9 mouse cellular contexts compared by ENCODE assay signal in genomic region chr13:5592556-5593061, GRCm38 (mm10).
DNase-seq lines count a peak whose midpoint lies in the region; ATAC-seq and TF ChIP-seq lines count a peak whose summit lies in the region.
"Had no signal": no experiment of that assay in that cellular context is flagged by ENCODE, and none has a peak within 500 bp of the region (broad histone marks: within the 10 kb centered on the region; RNA-seq: fewer than 3 reads in every experiment).

No protein-coding gene starts in this region.

- no peaks in the 10 kb centered on the region for H3K79me2 ChIP-seq in liver, adult 2 months (ENCODE audit: control insufficient read depth, insufficient read depth, low read length)
- no peaks in the 10 kb centered on the region for H3K79me2 ChIP-seq in heart, adult 2 months (replicated peaks; ENCODE audit: control insufficient read depth, insufficient read depth, low read length)

- no peak overlapping the region for H3K4me2 ChIP-seq in liver, embryonic 13.5 days
- H3K4me2 ChIP-seq: embryonic facial prominence, embryonic 12.5 days had no signal

- intact Hi-C loops in heart, adult 2 months (cut with DNase I): loop anchor here (1.0 to 5.0 kb wide), 4 partner anchors 22 to 925 kb away; no protein-coding TSS in a partner anchor

- H3K4me1 ChIP-seq in liver, adult 2 months (ENCODE audit: control insufficient read depth, insufficient read depth, low read length): no peaks in the 10 kb centered on the region; the same call in 1 of the 2 replicates
- peaks cover 5% of the 10 kb centered on the region for H3K4me1 ChIP-seq in heart, adult 2 months (ENCODE audit: control insufficient read depth, insufficient read depth, low read length)
- 0 out of 2 replicates have a peak, but pooled peaks cover 2% of the 10 kb centered on the region for H3K4me1 ChIP-seq in liver, embryonic 13.5 days (replicated peaks)
- H3K4me1 ChIP-seq: embryonic facial prominence, embryonic 12.5 days had no signal

- no peak for TF ChIP-seq CTCF in liver, adult 2 months (IDR thresholded peaks at IDR 0.05; ENCODE audit: low read depth, low read length)
- no peak for TF ChIP-seq CTCF in heart, adult 2 months (IDR thresholded peaks at IDR 0.05)

- ATAC-seq in liver, embryonic 13.5 days (ENCODE audit: low read depth): peak; percentile 78

- peak; percentile 67; the same call in 1 of the 2 replicates for TF ChIP-seq EP300 in heart, adult 2 months (IDR thresholded peaks at IDR 0.05; ENCODE audit: insufficient read depth, low read depth, low read length)

- WGBS in liver, adult 2 months: 61% methylated on average over 3 of the region's 3 CpGs
- 0% methylated on average over 3 of the region's 3 CpGs for WGBS in heart, adult 2 months
- WGBS in liver, embryonic 13.5 days (ENCODE audit: insufficient replicate concordance): 4% methylated on average over 3 of the region's 3 CpGs

- no peak overlapping the region for H3K27ac ChIP-seq in liver, adult 2 months (replicated peaks; ENCODE audit: insufficient read depth, low read depth, low read length)
- peak overlapping the region; percentile 67 for H3K27ac ChIP-seq in heart, adult 2 months
- no peak overlapping the region for H3K27ac ChIP-seq in liver, embryonic 13.5 days
- H3K27ac ChIP-seq: embryonic facial prominence, embryonic 12.5 days had no signal

- no peak for TF ChIP-seq POLR2A in liver, adult 2 months (IDR thresholded peaks at IDR 0.05; ENCODE audit: extremely low read depth, insufficient read depth, low read length)
- TF ChIP-seq POLR2A in heart, adult 2 months (IDR thresholded peaks at IDR 0.05; ENCODE audit: insufficient read depth, low read depth, low read length): peak; percentile 81

- H3K27me3 ChIP-seq in liver, adult 2 months (ENCODE audit: control insufficient read depth, insufficient read depth, low read length): no peaks in the 10 kb centered on the region
- no peaks in the 10 kb centered on the region for H3K27me3 ChIP-seq in heart, adult 2 months (ENCODE audit: control insufficient read depth, insufficient read depth, low read length)
- H3K27me3 ChIP-seq in liver, embryonic 13.5 days: no peaks in the 10 kb centered on the region
- H3K27me3 ChIP-seq: embryonic facial prominence, embryonic 12.5 days had no signal

- H3K4me3 ChIP-seq in liver, adult 2 months (ENCODE audit: insufficient read depth, low read depth, low read length): no peak overlapping the region
- no peak overlapping the region for H3K4me3 ChIP-seq in heart, adult 2 months
- no peak overlapping the region for H3K4me3 ChIP-seq in liver, embryonic 13.5 days (replicated peaks)
- H3K4me3 ChIP-seq: embryonic facial prominence, embryonic 12.5 days had no signal

- H3K9ac ChIP-seq in liver, adult 2 months (ENCODE audit: low read depth, low read length): no peak overlapping the region
- H3K9ac ChIP-seq in heart, adult 2 months (ENCODE audit: low read depth, low read length): no peak overlapping the region
- H3K9ac ChIP-seq in liver, embryonic 13.5 days: no peak overlapping the region
- H3K9ac ChIP-seq: embryonic facial prominence, embryonic 12.5 days had no signal

- H3K9me3 ChIP-seq in liver, embryonic 13.5 days (replicated peaks): no peaks in the 10 kb centered on the region
- H3K9me3 ChIP-seq: embryonic facial prominence, embryonic 12.5 days had no signal

- DNase-seq in liver, adult 2 months (ENCODE audit: extremely low read depth, low read depth, low spot score): peak; percentile 58
- DNase-seq in liver: no peak
- DNase-seq in heart, adult 2 months: peak in 1 of 2 experiments; percentile 62
- peak; percentile 1 for DNase-seq in liver, embryonic 13.5 days
- DNase-seq in retina, embryonic 14.5 days (ENCODE audit: low spot score): peak; percentile 15
- DNase-seq in ovary, postnatal 10 days (ENCODE audit: low spot score): no peak
- DNase-seq in right cerebral cortex, adult 18-20 months: no peak
- no peak for DNase-seq in gastrocnemius, postnatal 4 days (ENCODE audit: low spot score in 2 of 2)

- H3K36me3 ChIP-seq in liver, adult 2 months (ENCODE audit: control insufficient read depth, insufficient read depth, low read length): no peaks in the 10 kb centered on the region
- peaks cover 10% of the 10 kb centered on the region for H3K36me3 ChIP-seq in heart, adult 2 months (ENCODE audit: control insufficient read depth, insufficient read depth, low read length)
- H3K36me3 ChIP-seq in liver, embryonic 13.5 days: no peaks in the 10 kb centered on the region
- H3K36me3 ChIP-seq: embryonic facial prominence, embryonic 12.5 days had no signal

Comparison
In these comparisons a context has a peak if more than half of its experiments do, and no peak if none do; other contexts are left out.
1. DNase-seq: peak in liver, adult 2 months (single experiment), liver, embryonic 13.5 days (single experiment) and retina, embryonic 14.5 days (single experiment); none in liver (single experiment), ovary, postnatal 10 days (single experiment), right cerebral cortex, adult 18-20 months (single experiment) and gastrocnemius, postnatal 4 days (0 of 2).